Mouse (Mus musculus) erythroblast, embryonic 14.5 days (primary cell): ENCODE data around the gene Clic4. TPM values are rescaled to one million over a fixed set of nuclear protein-coding genes. Genes with fewer than 3 reads are reported as not detected.
A peak's percentile ranks its signal among the peaks of the same experiment; 100 is the strongest.
"Not testable (repeated sequence)": the region's sequence is repeated elsewhere in the genome, so short reads cannot be mapped to it uniquely, and the experiment has no call there.

ENCODE experiments used
- H3K27me3 ChIP-seq: 2 replicates; pipeline ENCODE4 v1.6.1; 2012; ENCODE audit warnings: inconsistent platforms; ENCODE audit not compliant: control insufficient read depth
- H3K36me3 ChIP-seq: 2 replicates; pipeline ENCODE4 v1.6.1; 2012; ENCODE audit warnings: mild to moderate bottlenecking, inconsistent platforms; ENCODE audit not compliant: control insufficient read depth
- H3K4me1 ChIP-seq: 2 replicates; pipeline ENCODE4 v1.6.1; 2012; ENCODE audit warnings: inconsistent platforms; ENCODE audit not compliant: control insufficient read depth
- H3K4me3 ChIP-seq: replicated peaks from 2 replicates; pipeline ENCODE3; 2012; ENCODE audit warnings: moderate library complexity, mild to moderate bottlenecking, inconsistent platforms
- H3K9me3 ChIP-seq: 2 replicates; pipeline ENCODE4 v1.6.1; 2012; ENCODE audit warnings: low read length, inconsistent platforms, mixed read lengths; ENCODE audit not compliant: control insufficient read depth
- GATA1 ChIP-seq: IDR thresholded peaks from 2 replicates; pipeline ENCODE4 v1.6.1; 2012; ENCODE audit warnings: low read length, inconsistent platforms, mixed read lengths
- TAL1 ChIP-seq: IDR thresholded peaks from 3 replicates; pipeline ENCODE4 v1.6.1; 2012; ENCODE audit warnings: low read length, inconsistent platforms, mixed read lengths
- polyA plus RNA-seq: library from polyadenylated mRNA; stranded (reverse); fragments of >175 nt; gene quantifications from 2 replicates; pipeline ENCODE4 v1.2.3, GENCODE M21; 2012

Clic4 gene
- polyA plus RNA-seq, 1 experiment: 3.8 TPM

DNA sequence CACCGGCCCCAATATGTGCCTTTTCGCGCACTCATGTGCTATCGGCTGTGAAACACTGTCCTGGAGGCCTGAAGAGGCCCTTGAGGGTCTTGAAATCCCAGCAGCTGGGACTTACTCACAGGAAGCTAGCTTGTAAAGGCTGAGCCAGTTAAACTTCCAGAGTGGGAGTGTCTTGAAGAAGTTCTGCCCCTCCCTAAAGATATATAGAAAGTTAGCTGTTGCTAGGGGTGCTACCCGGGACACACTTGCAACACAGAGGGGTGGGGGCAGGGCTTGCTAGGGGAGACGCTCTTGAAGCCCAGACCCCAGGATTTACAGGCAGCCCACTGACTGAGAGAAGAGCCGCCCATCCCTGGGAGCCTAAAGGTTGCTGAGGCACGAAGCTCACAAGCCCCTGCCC is 12.8 kb upstream of the Clic4 start:
- peaks cover 6% of the 10 kb centered on the region; the same call in 1 of the 2 replicates for H3K36me3 ChIP-seq
- no peak for TF ChIP-seq TAL1
- H3K4me1 ChIP-seq: peaks cover 63% of the 10 kb centered on the region
- H3K4me3 ChIP-seq: peak overlapping the region; percentile 22
- H3K27me3 ChIP-seq: no peaks in the 10 kb centered on the region
- peaks cover 3% of the 10 kb centered on the region for H3K9me3 ChIP-seq

DNA sequence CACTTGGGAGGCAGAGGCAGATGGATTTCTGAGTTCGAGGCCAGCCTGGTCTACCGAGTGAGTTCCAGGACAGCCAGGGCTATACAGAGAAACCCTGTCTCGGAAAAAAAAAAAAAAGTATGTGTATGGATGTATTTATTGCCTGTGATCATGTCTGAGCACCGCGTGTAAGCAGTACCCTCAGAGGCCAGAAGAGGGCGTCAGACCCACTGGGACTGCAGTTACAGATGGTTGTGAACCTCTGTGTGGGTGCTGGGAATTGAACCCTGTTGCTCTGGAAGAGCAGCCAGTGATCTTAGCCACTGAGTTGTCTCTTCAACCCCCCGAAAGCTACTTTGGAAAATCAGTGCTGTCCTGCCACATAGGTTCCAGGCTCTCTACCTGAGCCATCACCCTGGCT is 11.3 kb upstream of the Clic4 start:
- no peak for TF ChIP-seq GATA1
- no peak for TF ChIP-seq TAL1
- H3K36me3 ChIP-seq: peaks cover 5% of the 10 kb centered on the region; the same call in 1 of the 2 replicates
- peaks cover 3% of the 10 kb centered on the region for H3K9me3 ChIP-seq
- no peak overlapping the region for H3K4me3 ChIP-seq
- peaks cover 55% of the 10 kb centered on the region for H3K4me1 ChIP-seq
- no peaks in the 10 kb centered on the region for H3K27me3 ChIP-seq

DNA sequence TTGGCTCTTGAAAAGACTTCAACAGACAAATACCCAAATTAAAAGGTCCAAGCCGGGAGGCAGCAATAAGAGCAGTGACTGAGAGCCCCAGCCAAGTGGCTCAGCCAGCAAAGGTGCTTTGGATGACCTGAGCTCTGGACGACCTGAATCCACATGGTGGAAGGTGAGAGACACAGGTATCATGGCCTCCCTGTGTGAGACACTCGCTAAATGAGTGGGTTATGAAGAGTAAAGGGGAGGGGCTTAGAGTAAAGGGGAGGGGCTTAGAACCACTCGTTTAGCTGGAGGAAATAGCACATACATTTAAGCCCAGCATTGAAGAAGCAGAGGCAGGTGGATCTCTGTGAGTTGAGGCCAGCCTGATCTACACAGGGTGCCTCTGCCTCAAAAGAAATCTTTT is 10.8 kb upstream of the Clic4 start:
- peaks cover 51% of the 10 kb centered on the region for H3K4me1 ChIP-seq
- no peak for TF ChIP-seq TAL1
- no peak for TF ChIP-seq GATA1
- H3K36me3 ChIP-seq: peaks cover under 1% of the 10 kb centered on the region; the same call in 1 of the 2 replicates
- peaks cover 3% of the 10 kb centered on the region for H3K9me3 ChIP-seq
- H3K27me3 ChIP-seq: no peaks in the 10 kb centered on the region
- no peak overlapping the region for H3K4me3 ChIP-seq

DNA sequence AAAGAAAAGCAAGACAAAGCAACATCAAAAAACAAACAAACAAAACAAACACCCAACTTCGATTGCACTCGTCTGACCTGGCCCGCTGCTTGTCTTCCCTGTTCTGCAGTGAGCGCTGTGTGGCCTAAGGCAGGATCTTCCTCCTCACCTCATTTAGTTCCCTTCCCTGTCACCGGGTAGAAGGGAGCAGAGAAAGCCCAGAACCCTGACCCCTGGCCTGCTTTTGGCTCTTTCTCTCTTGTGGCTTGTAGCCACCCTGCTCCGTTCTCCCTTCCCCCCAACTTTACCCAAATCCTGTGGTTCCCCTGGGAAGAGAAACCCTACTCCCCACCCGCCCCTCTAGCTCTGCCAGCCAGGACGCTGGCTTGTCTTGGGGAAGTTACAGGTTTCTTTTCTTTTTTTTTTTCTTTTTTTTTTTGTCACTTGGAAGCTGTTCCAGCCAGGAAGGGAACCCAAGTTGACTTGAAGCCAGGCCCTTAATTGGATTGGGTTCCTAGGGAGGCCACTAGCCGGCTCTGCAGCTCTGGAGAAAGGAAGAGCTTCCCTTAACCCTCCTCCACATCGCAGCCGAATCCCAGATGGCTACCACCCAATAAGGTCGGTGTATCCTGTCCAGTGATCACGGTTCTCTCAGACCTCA is 10.2 kb upstream of the Clic4 start:
- Histone ChIP-seq H3K4me1 (peaks cover 47% of the 10 kb centered on the region), H3K27me3 (peaks cover under 1% of the 10 kb centered on the region; the same call in 1 of the 2 replicates)
- TF ChIP-seq GATA1 (no peak), TAL1 (no peak)

DNA sequence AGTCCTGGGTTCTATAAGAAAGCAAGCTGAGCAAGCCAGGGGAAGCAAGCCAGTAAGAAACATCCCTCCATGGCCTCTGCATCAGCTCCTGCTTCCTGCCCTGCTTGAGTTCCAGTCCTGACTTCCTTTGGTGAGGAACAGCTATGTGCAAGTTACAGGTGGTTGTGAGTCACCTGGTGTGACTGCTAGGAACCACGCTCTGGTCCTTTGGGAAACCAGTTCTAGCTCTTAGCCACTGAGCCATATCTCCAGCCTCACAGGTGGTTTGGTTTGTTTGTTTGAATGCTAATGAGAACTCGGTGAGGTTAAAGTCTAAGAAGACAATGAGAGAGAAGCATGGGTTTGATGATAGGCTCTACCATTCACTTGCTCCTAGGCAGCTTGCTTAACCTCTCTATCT is 7.4 kb upstream of the Clic4 start:
- peaks cover 38% of the 10 kb centered on the region for H3K4me1 ChIP-seq
- not testable (repeated sequence) for H3K9me3 ChIP-seq, H3K36me3 ChIP-seq, H3K27me3 ChIP-seq, H3K4me3 ChIP-seq

More for the DNA sequence above, 10.2 kb upstream of the Clic4 start:
- no peak overlapping the region for H3K4me3 ChIP-seq
- H3K9me3 ChIP-seq: peaks cover 3% of the 10 kb centered on the region
- no peaks in the 10 kb centered on the region; the same call in 1 of the 2 replicates for H3K36me3 ChIP-seq

DNA sequence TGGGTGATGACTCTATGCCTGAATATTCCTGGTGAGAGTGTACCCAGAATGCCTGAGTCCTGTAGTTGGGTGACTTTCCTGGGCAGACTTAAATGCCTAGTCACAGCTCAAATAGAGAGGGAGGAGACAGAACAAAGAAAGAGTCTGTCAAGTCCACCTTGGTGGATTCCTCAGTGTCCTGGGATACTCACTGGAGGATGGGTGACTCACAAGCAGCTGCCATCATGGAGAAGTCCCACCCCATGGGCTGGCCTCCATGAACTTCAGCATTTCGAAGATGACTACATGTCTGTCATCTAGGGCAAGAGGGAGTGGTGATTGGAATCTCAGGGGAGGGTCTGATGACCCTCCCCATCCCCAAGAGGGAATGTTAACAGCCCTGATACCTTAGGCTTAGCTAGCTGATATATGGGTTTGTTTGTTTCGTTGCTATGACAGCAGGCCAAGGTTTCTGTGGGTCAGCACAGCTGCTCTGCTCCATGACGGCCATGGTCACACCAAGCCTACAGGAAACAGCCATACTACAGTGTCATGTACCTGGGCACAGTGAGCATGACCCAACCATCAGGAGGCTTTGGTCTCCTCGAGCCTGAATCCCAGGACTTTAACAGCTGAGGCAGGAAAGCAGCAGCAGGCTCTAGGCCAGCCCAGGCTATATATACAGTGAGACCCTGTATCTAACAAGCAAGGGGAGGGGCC is 4.2 kb upstream of the Clic4 start:
- Histone ChIP-seq H3K4me3 (no peak overlapping the region), H3K36me3 (no peaks in the 10 kb centered on the region), H3K27me3 (peaks cover 4% of the 10 kb centered on the region; the same call in 1 of the 2 replicates), H3K9me3 (no peaks in the 10 kb centered on the region), H3K4me1 (peaks cover 43% of the 10 kb centered on the region)
- TF ChIP-seq GATA1 (no peak), TAL1 (no peak)

DNA sequence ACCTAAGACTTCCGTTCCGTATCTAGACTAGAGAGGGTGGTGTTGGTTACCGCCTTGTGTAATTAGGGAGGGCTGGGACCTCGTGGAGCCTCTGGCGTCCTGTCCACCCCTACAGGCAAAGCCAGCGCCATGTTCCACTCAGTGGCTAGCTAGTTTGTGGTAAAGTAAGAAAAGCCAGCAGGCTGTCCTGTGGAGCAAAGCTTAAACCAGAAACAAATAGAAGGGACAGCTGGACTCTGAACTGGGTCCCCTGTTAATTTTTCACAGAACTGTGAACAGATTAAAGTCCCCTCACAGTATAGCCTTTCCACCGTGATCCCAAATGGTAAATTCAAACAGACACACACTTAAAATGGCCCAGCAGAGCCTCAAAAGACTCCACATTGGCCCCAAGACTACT is 2.1 kb upstream of the Clic4 start:
- H3K9me3 ChIP-seq: no peaks in the 10 kb centered on the region
- peaks cover 58% of the 10 kb centered on the region for H3K4me1 ChIP-seq
- peaks cover 4% of the 10 kb centered on the region; the same call in 1 of the 2 replicates for H3K27me3 ChIP-seq
- H3K4me3 ChIP-seq: no peak overlapping the region
- TF ChIP-seq GATA1 (no peak), TAL1 (no peak)
- H3K36me3 ChIP-seq: peaks cover 16% of the 10 kb centered on the region

DNA sequence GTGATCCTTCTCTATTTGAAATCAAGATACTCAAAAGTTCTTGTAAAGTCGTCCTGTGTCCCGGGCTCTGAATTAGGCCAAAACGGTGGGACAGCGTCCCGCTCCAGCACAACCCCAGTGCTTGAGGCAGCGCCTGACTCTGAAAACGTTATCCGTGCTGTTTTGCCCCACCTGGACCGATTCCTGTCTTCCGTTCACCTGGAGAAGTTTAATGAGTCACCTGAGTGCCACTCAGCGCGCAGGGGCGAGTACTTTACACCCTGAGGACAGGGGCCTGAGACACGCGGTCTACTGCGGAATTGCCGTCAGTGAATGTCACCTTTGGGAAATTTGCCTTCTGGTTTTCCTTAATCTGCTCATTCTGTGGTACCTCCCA is 681 bp upstream of the Clic4 start:
- Histone ChIP-seq H3K9me3 (no peaks in the 10 kb centered on the region), H3K4me1 (peaks cover 73% of the 10 kb centered on the region), H3K27me3 (peaks cover 4% of the 10 kb centered on the region; the same call in 1 of the 2 replicates), H3K36me3 (peaks cover 31% of the 10 kb centered on the region), H3K4me3 (peak overlapping the region; percentile 78)
- TF ChIP-seq GATA1 (no peak), TAL1 (no peak)

DNA sequence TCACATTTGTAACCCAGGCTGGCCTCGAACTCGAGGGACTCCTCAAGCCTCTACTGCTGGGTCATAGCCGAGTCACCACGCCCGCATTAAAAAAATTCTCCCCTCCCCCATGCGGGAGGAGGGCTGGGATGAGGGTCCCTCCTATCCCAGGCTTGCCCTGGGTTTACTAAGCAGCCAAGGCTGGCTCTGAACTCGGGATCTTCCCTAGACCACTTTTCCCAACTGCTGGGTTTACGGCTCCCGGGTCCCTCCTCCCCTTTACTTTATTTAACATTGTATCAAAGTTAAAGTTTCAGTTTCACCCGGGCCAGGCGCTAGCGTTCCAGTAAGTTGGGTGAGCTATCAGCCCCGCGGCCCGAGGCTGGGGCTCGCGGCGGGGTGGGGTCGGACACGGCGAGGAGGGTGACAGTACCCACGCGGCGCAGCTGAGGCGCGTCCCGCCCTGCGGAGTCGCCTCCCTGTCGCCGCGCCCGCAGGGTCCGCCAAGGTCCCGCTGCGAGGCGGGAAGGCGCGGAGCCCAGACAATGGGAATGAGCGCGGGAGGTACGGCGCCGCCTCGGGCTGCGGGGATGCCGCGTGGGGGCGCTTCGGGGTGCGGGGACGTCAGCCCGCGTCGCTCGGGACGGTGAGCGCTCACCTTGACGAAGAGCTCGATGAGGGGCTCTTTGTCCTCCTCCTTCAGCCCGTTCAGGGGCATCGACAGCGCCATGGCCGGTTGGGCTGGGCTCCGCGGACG is 565 bp downstream of the Clic4 start:
- H3K27me3 ChIP-seq: no peaks in the 10 kb centered on the region
- H3K4me1 ChIP-seq: peaks cover 78% of the 10 kb centered on the region
- no peaks in the 10 kb centered on the region for H3K9me3 ChIP-seq
- H3K4me3 ChIP-seq: peak overlapping the region; percentile 78
- TF ChIP-seq TAL1: no peak
- no peak for TF ChIP-seq GATA1
- peaks cover 43% of the 10 kb centered on the region for H3K36me3 ChIP-seq
